Mouse (Mus musculus): ENCODE data around the gene Rexo5.

DNA sequence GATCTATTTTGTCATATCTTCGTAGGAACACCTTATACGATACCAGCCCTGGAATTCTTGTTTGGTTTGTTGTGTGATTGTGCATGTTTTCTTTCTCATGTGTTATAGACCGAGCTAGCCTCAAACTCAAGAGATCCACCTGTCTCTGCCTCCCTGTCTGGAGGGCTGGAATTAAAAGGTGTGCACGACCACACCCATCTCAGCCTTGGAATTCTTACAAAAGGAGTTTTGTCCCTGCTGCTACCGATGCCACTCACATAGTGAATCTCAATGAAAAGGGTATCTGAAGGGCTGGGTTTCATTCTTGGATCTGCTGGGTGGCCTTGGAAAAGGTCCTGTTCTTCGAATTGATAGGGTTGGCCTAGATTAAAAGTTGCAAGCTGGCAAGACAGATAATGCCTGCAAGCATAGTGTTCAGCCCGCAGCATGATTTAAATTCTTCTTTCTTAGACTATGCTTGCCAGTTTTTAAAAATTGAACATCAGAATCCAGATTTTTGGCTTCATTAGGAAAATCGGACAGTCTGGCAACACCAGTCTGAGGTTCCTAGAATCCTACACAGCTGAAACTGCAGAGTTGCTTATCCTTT lies 103.8 kb downstream of the Rexo5 start:
- no peak for TF ChIP-seq CTCF (conservative IDR thresholded peaks at IDR 0.05; ENCODE audit: insufficient read depth, insufficient read length, low read depth, low read length)
- TF ChIP-seq POLR2A (IDR thresholded peaks at IDR 0.05; ENCODE audit: low read depth, low read length): no peak

Measured in kidney, adult 2 months (tissue).